Mouse (Mus musculus) MEL (cell line): ENCODE measurements around the gene Sacs. TPM values are rescaled to one million over a fixed set of nuclear protein-coding genes. Genes with fewer than 3 reads are reported as not detected.

Experiments
- DNase-seq: peaks from one replicate; pipeline ENCODE4 v3.0.0; 2011; ENCODE audit warnings: low read depth, low spot score
- H3K27ac ChIP-seq: 2 replicates; pipeline ENCODE4 v1.5.1; 2012; ENCODE audit warnings: low read depth, mild to moderate bottlenecking, control low read depth, low read length, moderate library complexity; ENCODE audit not compliant: control insufficient read depth
- H3K27me3 ChIP-seq, 2 experiments: fragments of 150-350 bp in 1 of 2; sonication (generic) in 1 of 2; 2 replicates each; pipeline ENCODE4 v1.6.1; 2012; ENCODE audit warnings: low read length in 2 of 2, mild to moderate bottlenecking in 2 of 2, improper control_type of control experiment in 1 of 2, moderate library complexity in 1 of 2; ENCODE audit not compliant: insufficient read depth in 2 of 2, control insufficient read depth in 1 of 2
- H3K36me3 ChIP-seq, 2 experiments: 2 replicates each; pipeline ENCODE4 v1.6.1; 2012 to 2014; ENCODE audit warnings: low read length in 2 of 2, improper control_type of control experiment in 1 of 2, inconsistent platforms in 1 of 2, mild to moderate bottlenecking in 1 of 2; ENCODE audit not compliant: insufficient read depth in 2 of 2, control insufficient read depth in 1 of 2
- H3K4me1 ChIP-seq, 2 experiments: fragments of 150-350 bp in 1 of 2; sonication (generic) in 1 of 2; 2 replicates each; pipeline ENCODE4 v1.6.1; 2012; ENCODE audit warnings: low read length in 2 of 2, improper control_type of control experiment in 1 of 2, mild to moderate bottlenecking in 1 of 2; ENCODE audit not compliant: insufficient read depth in 2 of 2, control insufficient read depth in 1 of 2
- H3K4me3 ChIP-seq, 2 experiments: fragments of 150-350 bp in 1 of 2; sonication (generic) in 1 of 2; 2 replicates each; pipeline ENCODE4 v1.5.1; 2012; ENCODE audit warnings: low read depth in 2 of 2, low read length in 2 of 2, mild to moderate bottlenecking in 2 of 2, moderate library complexity in 2 of 2, control low read depth in 1 of 2, improper control_type of control experiment in 1 of 2; ENCODE audit not compliant: control insufficient read depth in 1 of 2, insufficient read depth in 1 of 2
- H3K79me2 ChIP-seq: 2 replicates; pipeline ENCODE4 v1.6.1; 2012; ENCODE audit warnings: mild to moderate bottlenecking, low read length, moderate library complexity; ENCODE audit not compliant: control insufficient read depth, poor library complexity, insufficient read depth
- H3K9ac ChIP-seq: 2 replicates; pipeline ENCODE4 v1.6.1; 2012; ENCODE audit warnings: low read depth, mild to moderate bottlenecking, control low read depth, low read length, moderate library complexity; ENCODE audit not compliant: control insufficient read depth, poor library complexity, severe bottlenecking
- H3K9me3 ChIP-seq: fragments of 150-350 bp; sonication (generic); replicated peaks from 2 replicates; pipeline ENCODE4 v1.6.1; 2012; ENCODE audit warnings: mild to moderate bottlenecking, low read length, improper control_type of control experiment, moderate library complexity; ENCODE audit not compliant: insufficient read depth
- BHLHE40 ChIP-seq: IDR thresholded peaks from 2 replicates; pipeline ENCODE4 v1.6.1; 2012; ENCODE audit warnings: low read depth, mild to moderate bottlenecking, inconsistent platforms, low read length, improper control_type of control experiment, borderline replicate concordance
- CHD2 ChIP-seq: IDR thresholded peaks from 2 replicates; pipeline ENCODE4 v1.6.1; 2011; ENCODE audit warnings: low read length, improper control_type of control experiment
- CTCF ChIP-seq, 3 experiments: IDR thresholded peaks in 2 of 3; conservative IDR thresholded peaks in 1 of 3; 2 replicates each; pipeline ENCODE4 v1.5.1; 2011 to 2012; ENCODE audit warnings: low read length in 3 of 3, low read depth in 2 of 3, mild to moderate bottlenecking in 2 of 3, improper control_type of control experiment in 1 of 3, inconsistent platforms in 1 of 3, mixed read lengths in 1 of 3, moderate library complexity in 1 of 3; ENCODE audit not compliant: control insufficient read depth in 1 of 3, insufficient read depth in 1 of 3, poor library complexity in 1 of 3, severe bottlenecking in 1 of 3
- JUND ChIP-seq: IDR thresholded peaks from 2 replicates; pipeline ENCODE4 v1.6.1; 2011; ENCODE audit warnings: low read depth, mild to moderate bottlenecking, improper control_type of control experiment, low read length
- KAT2A ChIP-seq: conservative IDR thresholded peaks from 2 replicates; pipeline ENCODE4 v1.6.1; 2012; ENCODE audit warnings: low read depth, low read length, improper control_type of control experiment, inconsistent platforms
- MAFK ChIP-seq: IDR thresholded peaks from 2 replicates; pipeline ENCODE4 v1.6.1; 2011; ENCODE audit warnings: low read depth, mild to moderate bottlenecking, low read length, improper control_type of control experiment, borderline replicate concordance
- MAX ChIP-seq: IDR thresholded peaks from 2 replicates; pipeline ENCODE4 v1.6.1; 2011; ENCODE audit warnings: low read length, improper control_type of control experiment
- MXI1 ChIP-seq: IDR thresholded peaks from 2 replicates; pipeline ENCODE4 v1.6.1; 2011; ENCODE audit warnings: mild to moderate bottlenecking, low read depth, low read length, improper control_type of control experiment
- MYB ChIP-seq: IDR thresholded peaks from 2 replicates; pipeline ENCODE4 v1.6.1; 2011; ENCODE audit warnings: mild to moderate bottlenecking, low read depth, low read length, improper control_type of control experiment
- MYC ChIP-seq: IDR thresholded peaks from 2 replicates; pipeline ENCODE4 v1.6.1; 2011; ENCODE audit warnings: low read depth, mild to moderate bottlenecking, low read length, improper control_type of control experiment, moderate library complexity
- NELFE ChIP-seq: IDR thresholded peaks from 2 replicates; pipeline ENCODE4 v1.6.1; 2011; ENCODE audit warnings: low read depth, low read length, improper control_type of control experiment
- RAD21 ChIP-seq: IDR thresholded peaks from 2 replicates; pipeline ENCODE4 v1.6.1; 2011; ENCODE audit warnings: mild to moderate bottlenecking, low read depth, low read length, improper control_type of control experiment
- TAL1 ChIP-seq: IDR thresholded peaks from 2 replicates; pipeline ENCODE4 v1.6.1; 2012; ENCODE audit warnings: mild to moderate bottlenecking, inconsistent platforms, low read length, moderate library complexity, mixed read lengths
- TBP ChIP-seq: IDR thresholded peaks from 2 replicates; pipeline ENCODE4 v1.8.0; 2011; ENCODE audit warnings: low read depth, low read length, improper control_type of control experiment
- ZKSCAN1 ChIP-seq: IDR thresholded peaks from 2 replicates; pipeline ENCODE4 v1.6.1; 2012; ENCODE audit warnings: low read depth, mild to moderate bottlenecking, inconsistent platforms, low read length, improper control_type of control experiment, moderate library complexity
- ZMIZ1 ChIP-seq: IDR thresholded peaks from 2 replicates; pipeline ENCODE4 v1.6.1; 2012; ENCODE audit warnings: low read depth, mild to moderate bottlenecking, inconsistent platforms, low read length, improper control_type of control experiment, moderate library complexity
- ZNF384 ChIP-seq: IDR thresholded peaks from 2 replicates; pipeline ENCODE4 v1.6.1; 2012; ENCODE audit warnings: low read depth, mild to moderate bottlenecking, inconsistent platforms, low read length, improper control_type of control experiment
- polyA plus RNA-seq, 2 experiments: library from polyadenylated mRNA; stranded (reverse) in 1 of 2; unstranded in 1 of 2; fragments of >175 nt in 1 of 2; fragments of >200 nt in 1 of 2; gene quantifications; 2 replicates each; pipeline versions ENCODE4 v1.2.1 to v1.2.4; 2012; ENCODE audit warnings: low replicate concordance in 2 of 2, low read depth in 1 of 2; ENCODE audit not compliant: insufficient read length in 2 of 2, insufficient read depth in 1 of 2, missing spikeins in 1 of 2
- total RNA-seq: library from RNA; depleted of rRNA; stranded (reverse); fragments of 300-350 nt; gene quantifications from 2 replicates; pipeline ENCODE4 v1.2.3, GENCODE M21; 2012

The Sacs gene
- total and polyA plus RNA-seq, 3 experiments: 10.9 to 32.0 (median 12.1) TPM

DNA sequence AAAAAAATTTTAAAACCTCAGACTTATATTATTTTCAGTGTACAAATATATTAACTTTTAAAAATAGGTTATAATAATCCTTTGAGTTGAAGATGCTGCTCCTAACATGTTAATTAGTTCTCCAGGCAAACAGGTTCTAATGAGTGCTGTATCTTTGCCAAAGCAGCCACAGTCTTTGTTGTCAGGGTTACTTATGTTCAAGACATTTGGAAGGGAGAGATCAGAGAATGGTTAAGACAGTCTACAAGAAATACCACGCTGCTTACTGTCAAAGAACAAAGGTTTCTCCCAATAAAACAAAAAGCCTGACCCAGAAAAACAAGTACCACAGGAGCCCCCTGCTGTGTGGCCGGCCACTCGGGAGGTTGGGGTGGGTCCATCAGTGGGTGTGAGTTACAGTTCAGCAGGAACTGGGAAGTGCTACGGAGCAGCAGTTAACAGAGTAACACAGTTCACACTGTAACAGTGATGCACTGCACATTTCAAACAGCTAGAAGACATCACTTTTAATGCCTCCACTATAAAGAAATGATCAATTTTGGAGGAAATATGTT lies 98.9 kb downstream of the Sacs start:
- Histone ChIP-seq H3K4me3 (no peak overlapping the region), H3K79me2 (no peaks in the 10 kb centered on the region), H3K9ac (no peak overlapping the region), H3K36me3 (no peaks in the 10 kb centered on the region), H3K27me3 (no peaks in the 10 kb centered on the region; a peak in 1 of 4 replicates), H3K27ac (no peak overlapping the region), H3K9me3 (no peaks in the 10 kb centered on the region), H3K4me1 (no peaks in the 10 kb centered on the region)
- no peak for TF ChIP-seq BHLHE40
- no peak for TF ChIP-seq MAX
- no peak for TF ChIP-seq CHD2
- no peak for TF ChIP-seq ZKSCAN1
- TF ChIP-seq JUND: no peak
- no peak for TF ChIP-seq MXI1
- TF ChIP-seq MYB: no peak
- TF ChIP-seq CTCF (IDR thresholded peaks at IDR 0.05 in 2 of 3, conservative IDR thresholded peaks at IDR 0.05 in 1 of 3; ENCODE audit: control insufficient read depth in 1 of 3, insufficient read depth in 1 of 3, low read depth in 2 of 3, low read length in 3 of 3, poor library complexity in 1 of 3, severe bottlenecking in 1 of 3): no peak
- no peak for TF ChIP-seq ZMIZ1
- DNase-seq: no peak

DNA sequence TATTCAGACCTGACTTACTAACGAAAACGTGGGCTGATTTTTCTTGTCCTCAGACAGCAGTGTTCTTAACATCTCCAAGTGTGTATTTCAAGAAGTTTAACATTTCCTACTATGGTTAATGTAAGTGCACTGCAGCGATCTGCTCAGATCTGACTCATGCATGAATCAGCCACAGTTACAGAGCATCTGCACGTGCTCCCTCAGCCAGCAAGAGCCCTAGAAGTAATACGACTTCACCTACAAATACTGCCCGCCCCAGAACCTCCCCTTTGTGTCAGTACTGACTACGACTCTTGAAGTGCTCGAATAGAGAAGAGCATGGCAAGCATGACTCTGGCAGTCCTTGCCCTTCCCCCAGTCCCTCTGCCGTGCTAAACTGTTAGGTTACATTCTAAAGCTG lies 100.5 kb downstream of the Sacs start:
- TF ChIP-seq MAX: peak; percentile 67
- TF ChIP-seq KAT2A: no peak
- no peak for TF ChIP-seq MAFK
- TF ChIP-seq MYB: no peak
- no peak for TF ChIP-seq TAL1
- TF ChIP-seq CHD2: no peak
- TF ChIP-seq BHLHE40: peak; percentile 36; the same call in 1 of the 2 replicates
- no peak for TF ChIP-seq RAD21
- no peak for TF ChIP-seq ZNF384
- TF ChIP-seq NELFE: no peak
- peak; percentile 44; the same call in 1 of the 2 replicates for TF ChIP-seq MYC
- no peak for TF ChIP-seq TBP
- Histone ChIP-seq H3K9ac (no peak overlapping the region), H3K27ac (no peak overlapping the region), H3K79me2 (no peaks in the 10 kb centered on the region), H3K36me3 (no peaks in the 10 kb centered on the region), H3K4me3 (no peak overlapping the region), H3K27me3 (no peaks in the 10 kb centered on the region; a peak in 1 of 4 replicates), H3K9me3 (no peaks in the 10 kb centered on the region), H3K4me1 (no peaks in the 10 kb centered on the region)
- peak; percentile 50 for DNase-seq
